Mouse (Mus musculus) G1E (cell line): ENCODE data around the gene Adal. TPM values are rescaled to one million over a fixed set of nuclear protein-coding genes. Genes with fewer than 3 reads are reported as not detected.
A peak's percentile ranks its signal among the peaks of the same experiment; 100 is the strongest.

Source experiments
- ATAC-seq: 2 replicates; pipeline ENCODE4 v1.8.0; 2016; ENCODE audit warnings: mild to moderate bottlenecking; ENCODE audit not compliant: insufficient number of reproducible peaks, poor library complexity, low FRiP score, severe bottlenecking; ENCODE audit errors: extremely low read depth
- DNase-seq: peaks from one replicate; pipeline ENCODE4 v3.0.0; 2012; ENCODE audit warnings: low spot score
- H3K27me3 ChIP-seq: 2 replicates; pipeline ENCODE4 v1.6.1; 2012; ENCODE audit warnings: mild to moderate bottlenecking, low read length, inconsistent platforms; ENCODE audit not compliant: insufficient read depth
- H3K36me3 ChIP-seq: replicated peaks from 2 replicates; pipeline ENCODE3; 2012; ENCODE audit warnings: mild to moderate bottlenecking, inconsistent platforms
- H3K4me1 ChIP-seq: 2 replicates; pipeline ENCODE4 v1.6.1; 2012; ENCODE audit warnings: low read depth, low read length, inconsistent platforms, mixed read lengths; ENCODE audit not compliant: insufficient read depth
- H3K4me3 ChIP-seq: 2 replicates; pipeline ENCODE4 v1.5.1; 2012; ENCODE audit warnings: low read depth, mild to moderate bottlenecking, inconsistent platforms, low read length, moderate library complexity, mixed read lengths
- H3K9me3 ChIP-seq: replicated peaks from 2 replicates; pipeline ENCODE4 v1.6.1; 2012; ENCODE audit warnings: inconsistent platforms
- CTCF ChIP-seq: IDR thresholded peaks from 2 replicates; pipeline ENCODE4 v1.5.1; 2012; ENCODE audit warnings: low read depth, low read length, inconsistent platforms, mixed read lengths
- GATA1 ChIP-seq: IDR thresholded peaks from 2 replicates; pipeline ENCODE4 v1.6.1; 2012; ENCODE audit warnings: borderline replicate concordance, low read length, inconsistent platforms, mixed read lengths
- GATA2 ChIP-seq: IDR thresholded peaks from 2 replicates; pipeline ENCODE4 v1.6.1; 2012; ENCODE audit warnings: low read depth, low read length, inconsistent platforms, borderline replicate concordance
- POLR2AphosphoS5 ChIP-seq: IDR thresholded peaks from 2 replicates; pipeline ENCODE4 v1.6.1; 2012; ENCODE audit warnings: low read depth, low read length, inconsistent platforms; ENCODE audit not compliant: insufficient replicate concordance
- TAL1 ChIP-seq: conservative IDR thresholded peaks from 2 replicates; pipeline ENCODE4 v1.6.1; 2012; ENCODE audit warnings: low read depth, low read length, inconsistent platforms, mixed read lengths
- polyA plus RNA-seq: library from polyadenylated mRNA; stranded (reverse); fragments of >175 nt; gene quantifications from 2 replicates; pipeline ENCODE4 v1.2.3, GENCODE M21; 2012
- total RNA-seq, 2 experiments: library from RNA; stranded (forward) in 1 of 2; stranded (reverse) in 1 of 2; fragments of 200-1000 nt in 1 of 2; fragments of >200 nt in 1 of 2; fragmentation: Nextera tagmentation in 1 of 2; gene quantifications; 2 replicates each; pipeline ENCODE4 v1.2.3; 2014 to 2017

Adal gene
- total and polyA plus RNA-seq, 3 experiments: 2.9 to 25.1 (median 15.2) TPM

- H3K36me3 ChIP-seq: peaks cover 55% of the 10 kb centered on the region
- peaks cover 33% of the 10 kb centered on the region for H3K4me1 ChIP-seq
- ATAC-seq: peak; percentile 72
- H3K27me3 ChIP-seq: no peaks in the 10 kb centered on the region
- no peak for TF ChIP-seq POLR2AphosphoS5
- TF ChIP-seq TAL1: no peak
- TF ChIP-seq CTCF: no peak
- no peak for TF ChIP-seq GATA2
- no peaks in the 10 kb centered on the region for H3K9me3 ChIP-seq
- peak within 1 kb of the TSS; percentile 85 for H3K4me3 ChIP-seq
- DNase-seq: peak; percentile 98
These were observed 30.9 kb downstream of the Adal start, which contains the start of gene Zscan29 for GRCm38 (mm10) chr2:121170980-121171742. TSS of gene Zscan29 (minus strand) at chr2:121171125.

GRCm38 (mm10) chr2:121178828-121179479 is 38.7 kb downstream of the Adal start:
- TF ChIP-seq GATA2: no peak
- no peak for TF ChIP-seq POLR2AphosphoS5
- no peak for TF ChIP-seq TAL1
- no peak for TF ChIP-seq GATA1
- no peak for TF ChIP-seq CTCF
- H3K36me3 ChIP-seq: peaks cover 82% of the 10 kb centered on the region

GRCm38 (mm10) chr2:121183431-121183830 is 43.2 kb downstream of the Adal start:
- ATAC-seq (no peak), DNase-seq (no peak)
- H3K27me3 ChIP-seq: no peaks in the 10 kb centered on the region
- H3K9me3 ChIP-seq: no peaks in the 10 kb centered on the region
- peaks cover 2% of the 10 kb centered on the region; the same call in 1 of the 2 replicates for H3K4me1 ChIP-seq
- H3K36me3 ChIP-seq: peaks cover 78% of the 10 kb centered on the region
- no peak overlapping the region for H3K4me3 ChIP-seq
- TF ChIP-seq POLR2AphosphoS5 (no peak), GATA1 (no peak), TAL1 (no peak), GATA2 (no peak), CTCF (no peak)

More at GRCm38 (mm10) chr2:121178828-121179479, 38.7 kb downstream of the Adal start:
- ATAC-seq (peak; percentile 15; the same call in 1 of the 2 replicates), DNase-seq (no peak)
- no peaks in the 10 kb centered on the region for H3K27me3 ChIP-seq
- H3K4me3 ChIP-seq: no peak overlapping the region
- peaks cover 5% of the 10 kb centered on the region for H3K4me1 ChIP-seq
- H3K9me3 ChIP-seq: no peaks in the 10 kb centered on the region

- H3K36me3 ChIP-seq: peaks cover 79% of the 10 kb centered on the region
- TF ChIP-seq TAL1 (no peak), POLR2AphosphoS5 (no peak), GATA2 (no peak), CTCF (no peak), GATA1 (no peak)
- no peaks in the 10 kb centered on the region for H3K9me3 ChIP-seq
- no peaks in the 10 kb centered on the region for H3K27me3 ChIP-seq
- DNase-seq (no peak), ATAC-seq (no peak)
- no peak overlapping the region for H3K4me3 ChIP-seq
- H3K4me1 ChIP-seq: no peaks in the 10 kb centered on the region
These were observed 43.9 kb downstream of the Adal start for GRCm38 (mm10) chr2:121184142-121184541.

- no peaks in the 10 kb centered on the region for H3K27me3 ChIP-seq
- H3K36me3 ChIP-seq: peaks cover 92% of the 10 kb centered on the region
- H3K4me1 ChIP-seq: no peaks in the 10 kb centered on the region
- DNase-seq: no peak
- H3K4me3 ChIP-seq: no peak overlapping the region
- TF ChIP-seq GATA2 (no peak), CTCF (no peak), GATA1 (no peak), POLR2AphosphoS5 (no peak)
- no peaks in the 10 kb centered on the region for H3K9me3 ChIP-seq
- no peak for ATAC-seq
These were observed 48.3 kb downstream of the Adal start for GRCm38 (mm10) chr2:121188530-121188929.

- no peak overlapping the region for H3K4me3 ChIP-seq
- no peak for TF ChIP-seq CTCF
- no peak for TF ChIP-seq GATA2
- TF ChIP-seq POLR2AphosphoS5: no peak
- TF ChIP-seq TAL1: no peak
- no peak for TF ChIP-seq GATA1
- H3K27me3 ChIP-seq: no peaks in the 10 kb centered on the region
- DNase-seq (no peak), ATAC-seq (no peak)
- H3K36me3 ChIP-seq: peaks cover 96% of the 10 kb centered on the region
- no peaks in the 10 kb centered on the region for H3K9me3 ChIP-seq
- no peaks in the 10 kb centered on the region for H3K4me1 ChIP-seq
These were observed 55.2 kb downstream of the Adal start for GRCm38 (mm10) chr2:121195466-121195865.
